Mouse (Mus musculus): ENCODE data around the gene Sspn.

Gene Sspn

DNA sequence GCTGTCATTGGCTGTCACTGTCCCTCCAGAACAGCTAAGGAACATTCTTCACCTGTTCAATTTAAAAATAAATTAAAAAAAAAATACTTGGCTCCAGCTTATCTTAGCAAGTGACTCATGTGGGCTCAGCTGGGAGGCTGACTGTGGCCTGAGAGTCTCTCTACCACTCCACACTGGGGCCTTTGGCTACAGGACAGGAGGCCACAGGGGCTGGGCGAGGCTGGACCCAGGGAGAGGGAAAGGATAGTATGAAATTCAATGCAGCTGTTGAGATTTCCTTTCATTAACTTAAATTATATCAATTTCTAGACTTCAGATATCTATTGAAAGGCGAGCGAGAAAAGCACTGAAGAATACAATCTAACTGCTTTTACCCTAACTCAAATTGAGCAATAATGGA lies 45.9 kb downstream of the Sspn start:
- DNase-seq: no peak

DNA sequence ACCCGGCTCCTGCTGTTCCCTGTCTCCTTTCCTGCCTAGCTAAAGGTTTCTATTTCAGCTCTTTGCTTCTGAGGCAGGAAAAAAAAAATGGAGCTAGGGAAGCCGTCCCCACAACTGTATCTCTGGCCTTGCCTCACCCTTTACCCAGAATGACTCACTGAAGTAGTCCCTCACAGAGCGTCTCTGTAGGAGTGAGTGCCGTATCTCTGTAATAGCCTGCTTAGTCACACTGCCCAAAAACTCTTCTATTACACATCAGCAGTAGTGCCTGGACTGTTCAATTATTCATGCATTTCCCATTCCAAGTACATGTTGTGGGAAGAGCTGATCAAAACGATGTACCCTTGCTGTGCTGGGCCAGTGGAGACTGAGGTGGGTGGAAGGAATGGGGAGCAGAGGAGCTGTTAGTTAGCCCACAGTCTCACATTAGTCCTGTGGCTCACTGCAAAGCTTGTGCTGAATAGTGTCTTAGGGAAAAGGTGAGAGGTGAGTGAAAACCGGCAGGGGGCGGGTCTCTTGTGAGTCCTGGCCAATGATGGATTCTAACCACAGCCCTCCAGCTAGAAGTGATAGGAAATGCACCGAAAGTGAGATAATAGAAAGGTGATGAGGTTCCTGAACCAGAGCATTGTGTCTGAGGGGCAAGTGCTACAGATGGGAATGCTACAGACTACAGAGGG lies 46.5 kb downstream of the Sspn start:
- DNase-seq: no peak

DNA sequence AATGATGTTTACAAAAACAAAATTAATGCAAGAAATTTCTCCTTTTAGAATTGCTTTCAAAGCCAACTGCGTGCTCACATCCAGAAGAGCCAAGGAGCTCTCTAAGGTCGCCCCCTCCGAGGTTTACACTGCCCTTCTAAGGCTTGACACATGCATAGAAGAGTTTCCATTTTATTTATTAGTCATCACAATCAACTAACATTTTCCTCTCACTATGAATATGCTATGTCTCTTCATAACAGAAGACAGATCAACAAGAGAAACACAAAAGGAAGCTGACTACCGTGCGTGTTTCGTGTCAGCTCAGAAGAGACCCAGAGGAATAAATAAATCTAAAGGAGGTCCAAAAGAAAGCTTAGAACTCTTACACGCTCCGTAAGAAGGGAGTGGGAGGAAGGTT lies 49.6 kb downstream of the Sspn start:
- DNase-seq: no peak

DNA sequence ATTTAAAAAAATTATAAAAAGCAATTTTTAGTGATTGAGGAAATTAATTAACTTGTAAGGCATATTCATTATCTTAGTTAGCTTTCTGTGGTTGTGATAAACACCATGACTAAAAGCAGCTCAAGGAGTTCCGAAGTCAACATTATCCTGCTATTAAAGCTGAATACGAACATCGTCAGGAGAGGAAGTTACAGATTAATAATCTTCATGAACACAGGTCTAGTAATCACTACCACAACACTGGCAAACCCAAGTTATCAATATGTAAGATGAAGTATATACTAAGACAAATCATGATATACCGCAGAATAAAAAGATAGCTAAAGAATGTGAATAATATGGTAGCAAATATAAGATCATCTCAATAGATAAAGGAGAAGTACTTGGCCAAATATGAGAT lies 50.9 kb downstream of the Sspn start:
- DNase-seq: no peak

- no peak for DNase-seq
These were observed 59.1 kb downstream of the Sspn start for GRCm38 (mm10) chr6:145990578-145990977.

- peak; percentile 24 to 46 for DNase-seq
These were observed 61.1 kb downstream of the Sspn start for GRCm38 (mm10) chr6:145992526-145992925.

- peak; percentile 77 to 80 for DNase-seq
These were observed 61.5 kb downstream of the Sspn start for GRCm38 (mm10) chr6:145992985-145993384.

DNA sequence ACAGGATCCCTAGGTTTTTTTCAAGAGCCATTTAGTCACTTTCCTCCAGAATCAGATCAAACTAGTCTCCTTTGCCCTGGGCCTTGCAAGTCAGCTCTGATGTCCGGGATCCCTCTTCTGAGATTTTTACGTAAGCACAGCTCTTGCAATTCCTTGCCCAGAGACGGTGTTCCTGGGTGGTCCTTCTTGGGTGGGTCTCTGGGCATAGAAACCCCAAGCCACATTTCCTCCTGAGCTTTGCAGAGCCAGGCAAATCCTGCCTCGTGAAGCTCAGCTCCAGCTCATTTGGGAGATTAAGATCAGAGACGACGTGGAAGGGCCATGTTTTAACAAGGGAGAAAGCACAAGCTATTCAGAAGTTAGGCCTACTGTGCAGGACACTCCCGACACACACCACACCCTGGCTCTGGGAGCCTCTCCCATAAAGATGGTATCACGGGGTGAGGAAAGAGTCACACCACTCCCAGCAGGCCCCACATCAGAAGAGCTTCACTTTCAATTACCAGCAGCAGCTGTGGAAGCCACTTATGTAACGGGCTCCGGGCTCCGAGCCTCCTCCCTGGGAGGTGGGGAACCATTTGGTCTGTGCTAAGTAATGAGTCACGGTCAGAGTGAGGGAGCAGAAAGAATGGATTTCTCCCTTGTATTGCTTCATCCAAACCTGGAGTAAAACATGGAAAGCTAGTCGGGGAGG lies 67.0 kb downstream of the Sspn start:
- peak; percentile 21 to 53 for DNase-seq

GRCm38 (mm10) chr6:146000767-146001166 lies 69.3 kb downstream of the Sspn start:
- DNase-seq: no peak

- no peak for DNase-seq
These were observed 70.2 kb downstream of the Sspn start for GRCm38 (mm10) chr6:146001396-146002191.

DNA sequence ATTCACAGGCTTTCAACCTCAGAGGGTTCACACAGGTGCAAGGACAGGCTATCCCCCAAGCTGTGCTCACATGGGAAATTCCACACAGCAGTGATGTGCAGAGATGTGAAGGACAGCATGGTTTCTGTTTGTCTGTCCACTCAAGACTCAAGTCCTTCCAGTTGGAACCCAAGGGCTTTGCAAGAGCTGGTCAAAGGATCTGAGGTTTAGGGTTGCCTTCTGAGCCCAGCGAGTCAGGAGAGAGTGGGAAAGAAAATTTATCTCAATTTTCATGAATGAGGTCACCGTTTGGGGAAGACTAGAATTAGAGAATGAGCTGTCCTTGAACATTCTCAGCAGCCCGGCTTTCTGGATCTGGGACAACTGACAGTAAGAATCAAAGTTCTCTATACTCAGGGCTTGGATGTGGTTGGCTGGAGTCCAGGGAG lies 72.7 kb downstream of the Sspn start:
- no peak for DNase-seq

DNA sequence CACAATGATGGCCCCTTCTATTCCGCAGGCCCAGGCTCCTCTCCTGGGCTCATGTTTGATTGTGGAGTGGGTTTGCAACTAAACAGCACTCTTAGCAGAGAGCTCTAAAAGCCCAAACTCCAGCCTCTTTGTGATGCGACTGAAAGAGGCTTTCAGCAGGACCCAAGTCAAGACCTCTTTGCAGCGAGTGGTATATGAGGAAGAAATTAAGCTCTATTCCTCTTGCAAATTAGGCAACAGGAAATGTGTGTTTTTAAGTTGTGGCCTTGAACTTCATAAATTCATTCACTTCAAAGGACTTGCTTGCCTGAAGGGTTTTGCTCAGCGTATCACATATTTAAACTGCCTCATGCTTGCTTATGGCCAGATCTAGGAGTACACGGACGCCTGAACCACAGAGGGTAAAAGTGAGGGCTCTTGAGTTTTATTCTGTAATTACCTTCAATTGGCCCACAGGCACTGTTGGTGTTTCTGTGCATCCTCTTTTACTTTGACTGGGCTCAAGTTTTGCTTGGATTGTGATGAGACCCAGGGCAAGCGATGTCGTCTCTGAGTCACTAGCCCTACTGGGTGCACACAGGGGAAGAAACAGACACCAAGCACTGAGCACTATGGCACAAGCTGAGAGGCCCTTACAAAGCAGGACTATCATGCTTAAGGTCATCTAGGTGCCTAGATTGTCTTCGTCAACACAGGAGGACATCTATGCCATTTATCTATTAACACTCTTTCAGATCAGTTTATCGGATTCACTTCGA lies 73.9 kb downstream of the Sspn start:
- DNase-seq: no peak

GRCm38 (mm10) chr6:146005935-146006564 lies 74.6 kb downstream of the Sspn start:
- no peak for DNase-seq

DNA sequence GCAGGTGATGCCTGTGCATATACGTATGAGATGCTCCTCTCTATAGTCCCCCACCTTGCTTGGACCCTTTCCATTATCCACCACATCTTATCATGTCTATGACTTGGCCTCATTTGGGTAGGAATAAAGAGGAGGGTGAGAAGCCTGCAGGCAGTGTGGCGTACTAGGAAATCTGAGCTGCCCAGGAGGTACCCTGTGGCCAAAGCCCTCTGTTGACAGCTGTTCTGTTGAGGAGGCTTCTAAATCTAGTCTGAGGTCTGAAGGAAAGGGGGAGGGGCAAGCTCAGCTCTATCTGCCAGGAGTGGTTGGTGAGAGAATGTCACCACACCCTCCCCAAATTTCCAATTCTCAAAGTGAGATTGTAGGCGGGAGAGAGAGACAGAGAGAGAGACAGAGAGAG lies 75.3 kb downstream of the Sspn start:
- no peak for DNase-seq

- peak; percentile 52 to 67 for DNase-seq
These were observed 77.1 kb downstream of the Sspn start for GRCm38 (mm10) chr6:146008450-146008981.

GRCm38 (mm10) chr6:146009163-146009915 lies 77.9 kb downstream of the Sspn start:
- DNase-seq: peak; percentile 10 to 28

DNA sequence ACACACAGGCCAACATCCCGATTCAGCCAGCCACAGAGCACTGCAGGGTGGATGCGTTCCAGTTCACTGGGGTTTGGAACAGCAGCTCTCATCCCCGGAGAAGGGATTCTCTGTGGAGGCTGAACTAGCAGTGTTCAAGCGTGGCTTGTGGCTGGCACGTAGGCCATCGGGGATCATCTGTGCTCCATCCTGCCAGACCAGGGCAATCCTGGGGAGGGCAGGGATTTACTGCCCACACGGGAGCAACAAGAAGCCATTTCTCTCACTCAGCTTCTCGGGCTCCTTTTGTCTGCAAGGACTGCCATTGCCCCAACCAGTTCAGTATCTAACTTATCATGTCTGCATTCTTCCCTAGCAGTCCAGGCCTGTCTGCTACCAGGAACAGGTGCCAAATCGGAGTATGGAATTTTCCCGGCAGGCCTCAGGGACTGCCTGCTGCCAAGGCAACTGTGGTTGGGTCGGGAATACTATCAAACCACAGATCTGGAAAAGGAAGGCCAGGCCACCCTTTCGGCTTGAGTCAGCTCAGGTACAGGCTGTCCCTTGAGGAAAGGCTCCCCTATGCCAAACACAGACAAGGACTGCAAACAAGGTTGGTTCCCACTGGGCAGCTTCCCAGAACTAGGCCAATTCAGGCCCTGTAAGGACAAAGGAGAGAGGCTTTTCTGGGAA lies 78.8 kb downstream of the Sspn start:
- peak; percentile 15 to 32 for DNase-seq

- DNase-seq: no peak
These were observed 82.9 kb downstream of the Sspn start for GRCm38 (mm10) chr6:146014312-146014711.

Data from kidney, postnatal 4 days (tissue).